Mouse (Mus musculus): ENCODE results near the gene Sh3kbp1. TPM values are rescaled to one million over a fixed set of nuclear protein-coding genes. Genes with fewer than 3 reads are reported as not detected.

The Sh3kbp1 gene
- polyA plus RNA-seq, 2 experiments, result 4.0 to 9.9 TPM

DNA sequence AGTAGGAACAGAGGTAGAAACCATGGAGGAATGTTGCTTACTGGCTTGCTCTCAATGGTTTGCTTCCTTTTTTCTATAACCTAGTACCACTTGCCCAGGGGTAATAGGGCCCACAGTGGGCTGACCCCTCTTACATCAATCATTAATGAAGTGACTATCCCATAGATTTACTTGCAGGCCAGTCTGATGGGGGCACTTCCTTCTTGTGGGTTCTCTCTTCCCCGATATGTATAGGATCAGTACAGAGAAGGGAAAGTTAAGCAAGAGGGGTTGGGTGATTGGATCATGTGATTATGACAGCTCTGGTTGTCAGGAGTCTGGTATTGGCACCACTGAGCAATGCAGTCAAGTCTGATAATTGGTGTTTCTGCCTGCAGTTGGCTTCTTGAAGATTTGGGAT lies 151.7 kb downstream of the Sh3kbp1 start:
- Histone ChIP-seq H3K9ac (replicated peaks) (no peak overlapping the region), H3K36me3 (replicated peaks; ENCODE audit: control insufficient read depth, insufficient read depth, low read depth) (no peaks in the 10 kb centered on the region), H3K4me1 (replicated peaks; ENCODE audit: control insufficient read depth in 2 of 2, insufficient read depth in 2 of 2, low read length in 1 of 2) (no peaks in the 10 kb centered on the region), H3K9me3 (ENCODE audit: control insufficient read depth, low read length) (no peaks in the 10 kb centered on the region), H3K27ac (no peak overlapping the region), H3K4me3 (ENCODE audit: insufficient read depth in 1 of 2, low read depth in 2 of 2, low read length in 2 of 2) (no peak overlapping the region), H3K27me3 (ENCODE audit: control insufficient read depth, insufficient read depth, low read length) (no peaks in the 10 kb centered on the region), H3K4me2 (ENCODE audit: low read depth) (no peak overlapping the region)
- no peak for TF ChIP-seq CTCF (IDR thresholded peaks at IDR 0.05; ENCODE audit: low read depth)
- no peak for TF ChIP-seq EP300 (IDR thresholded peaks at IDR 0.05; ENCODE audit: low read depth)
- WGBS (ENCODE audit: insufficient replicate concordance), result 31% methylated on average over 1 of the region's 1 CpGs
- DNase-seq (ENCODE audit: low read depth in 3 of 3, low spot score in 3 of 3), result no peak
- no peak for ATAC-seq (ENCODE audit: insufficient read depth)

GRCm38 (mm10) chrX:159790516-159790915 lies 163.4 kb downstream of the Sh3kbp1 start:
- H3K4me3 ChIP-seq (ENCODE audit: insufficient read depth in 1 of 2, low read depth in 2 of 2, low read length in 2 of 2), result no peak overlapping the region
- TF ChIP-seq EP300 (IDR thresholded peaks at IDR 0.05; ENCODE audit: low read depth) (no peak), CTCF (IDR thresholded peaks at IDR 0.05; ENCODE audit: low read depth) (no peak)
- no peak for ATAC-seq (ENCODE audit: insufficient read depth)
- no peak for DNase-seq (ENCODE audit: low read depth in 3 of 3, low spot score in 3 of 3)
- H3K9me3 ChIP-seq (ENCODE audit: control insufficient read depth, low read length), result no peaks in the 10 kb centered on the region
- 59% methylated on average over 3 of the region's 3 CpGs for WGBS (ENCODE audit: insufficient replicate concordance)
- H3K4me2 ChIP-seq (ENCODE audit: low read depth), result no peak overlapping the region
- H3K27me3 ChIP-seq (ENCODE audit: control insufficient read depth, insufficient read depth, low read length), result no peaks in the 10 kb centered on the region
- no peak overlapping the region for H3K9ac ChIP-seq (replicated peaks)
- no peaks in the 10 kb centered on the region for H3K36me3 ChIP-seq (replicated peaks; ENCODE audit: control insufficient read depth, insufficient read depth, low read depth)
- H3K4me1 ChIP-seq (replicated peaks; ENCODE audit: control insufficient read depth in 2 of 2, insufficient read depth in 2 of 2, low read length in 1 of 2), result no peaks in the 10 kb centered on the region
- no peak overlapping the region for H3K27ac ChIP-seq

DNA sequence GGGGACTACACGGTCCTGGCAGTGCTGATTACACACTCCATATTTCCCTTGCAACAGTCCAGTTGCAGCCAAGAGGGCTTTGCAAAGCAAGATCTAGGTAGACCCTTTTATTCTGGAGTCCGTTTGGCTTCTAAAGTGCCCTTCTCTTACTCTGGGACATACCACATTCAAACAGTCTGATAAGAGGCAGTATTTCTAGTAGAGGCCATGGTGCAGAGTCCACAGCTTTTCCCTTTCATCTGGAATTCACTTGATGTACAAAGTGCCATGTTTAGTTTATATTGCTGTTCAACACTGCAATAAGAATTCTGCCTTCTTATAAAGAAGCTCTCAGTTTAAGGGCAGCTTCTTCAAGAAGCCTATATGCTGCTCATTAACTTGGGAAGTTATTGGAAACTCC lies 168.5 kb downstream of the Sh3kbp1 start:
- H3K9ac ChIP-seq (replicated peaks), result no peak overlapping the region
- ATAC-seq (ENCODE audit: insufficient read depth) (no peak), DNase-seq (ENCODE audit: low read depth in 3 of 3, low spot score in 3 of 3) (no peak)
- no peak overlapping the region for H3K4me3 ChIP-seq (ENCODE audit: insufficient read depth in 1 of 2, low read depth in 2 of 2, low read length in 2 of 2)
- H3K36me3 ChIP-seq (replicated peaks; ENCODE audit: control insufficient read depth, insufficient read depth, low read depth), result no peaks in the 10 kb centered on the region
- H3K9me3 ChIP-seq (ENCODE audit: control insufficient read depth, low read length), result no peaks in the 10 kb centered on the region
- no peak for TF ChIP-seq EP300 (IDR thresholded peaks at IDR 0.05; ENCODE audit: low read depth)
- no peak for TF ChIP-seq CTCF (IDR thresholded peaks at IDR 0.05; ENCODE audit: low read depth)
- no peaks in the 10 kb centered on the region for H3K4me1 ChIP-seq (replicated peaks; ENCODE audit: control insufficient read depth in 2 of 2, insufficient read depth in 2 of 2, low read length in 1 of 2)
- WGBS (ENCODE audit: insufficient replicate concordance), result 37% methylated on average over 2 of the region's 2 CpGs
- no peak overlapping the region for H3K4me2 ChIP-seq (ENCODE audit: low read depth)
- H3K27ac ChIP-seq, result no peak overlapping the region
- no peaks in the 10 kb centered on the region for H3K27me3 ChIP-seq (ENCODE audit: control insufficient read depth, insufficient read depth, low read length)

DNA sequence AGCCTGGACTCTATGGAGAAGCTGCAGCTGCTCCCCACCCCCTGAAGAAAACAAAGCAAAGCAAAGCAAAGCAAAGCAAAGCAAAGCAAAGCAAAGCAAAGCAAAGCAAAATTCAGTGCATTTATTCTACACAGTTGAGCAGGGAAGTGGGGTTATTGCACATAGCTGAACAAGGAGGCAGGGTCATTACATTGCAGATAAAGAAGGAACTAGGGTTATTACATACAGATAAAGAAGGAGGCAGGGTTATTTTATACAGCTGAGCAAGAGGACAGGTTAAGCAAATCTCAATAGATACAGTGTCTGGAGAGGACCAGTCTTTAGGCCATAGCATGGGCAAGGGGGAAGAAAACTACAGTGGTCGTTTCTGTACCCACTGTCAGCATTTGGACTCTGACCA lies 177.3 kb downstream of the Sh3kbp1 start:
- no peaks in the 10 kb centered on the region for H3K36me3 ChIP-seq (replicated peaks; ENCODE audit: control insufficient read depth, insufficient read depth, low read depth)
- H3K4me2 ChIP-seq (ENCODE audit: low read depth), result no peak overlapping the region

GRCm38 (mm10) chrX:159809510-159809909 lies 182.4 kb downstream of the Sh3kbp1 start:
- no peak for ATAC-seq (ENCODE audit: insufficient read depth)
- no peaks in the 10 kb centered on the region for H3K27me3 ChIP-seq (ENCODE audit: control insufficient read depth, insufficient read depth, low read length)
- no peak overlapping the region for H3K4me2 ChIP-seq (ENCODE audit: low read depth)
- TF ChIP-seq EP300 (IDR thresholded peaks at IDR 0.05; ENCODE audit: low read depth) (no peak), CTCF (IDR thresholded peaks at IDR 0.05; ENCODE audit: low read depth) (no peak)
- DNase-seq (ENCODE audit: low read depth in 3 of 3, low spot score in 3 of 3), result no peak
- no peak overlapping the region for H3K9ac ChIP-seq (replicated peaks)
- WGBS (ENCODE audit: insufficient replicate concordance), result 84% methylated on average over 6 of the region's 6 CpGs
- H3K4me3 ChIP-seq (ENCODE audit: insufficient read depth in 1 of 2, low read depth in 2 of 2, low read length in 2 of 2), result no peak overlapping the region
- no peak overlapping the region for H3K27ac ChIP-seq
- no peaks in the 10 kb centered on the region for H3K9me3 ChIP-seq (ENCODE audit: control insufficient read depth, low read length)
- no peaks in the 10 kb centered on the region for H3K36me3 ChIP-seq (replicated peaks; ENCODE audit: control insufficient read depth, insufficient read depth, low read depth)
- no peaks in the 10 kb centered on the region for H3K4me1 ChIP-seq (replicated peaks; ENCODE audit: control insufficient read depth in 2 of 2, insufficient read depth in 2 of 2, low read length in 1 of 2)

More for the DNA sequence above, 177.3 kb downstream of the Sh3kbp1 start:
- ATAC-seq (ENCODE audit: insufficient read depth), result no peak
- no peaks in the 10 kb centered on the region for H3K27me3 ChIP-seq (ENCODE audit: control insufficient read depth, insufficient read depth, low read length)
- H3K4me1 ChIP-seq (replicated peaks; ENCODE audit: control insufficient read depth in 2 of 2, insufficient read depth in 2 of 2, low read length in 1 of 2), result no peaks in the 10 kb centered on the region
- no peak for DNase-seq (ENCODE audit: low read depth in 3 of 3, low spot score in 3 of 3)
- no peaks in the 10 kb centered on the region for H3K9me3 ChIP-seq (ENCODE audit: control insufficient read depth, low read length)
- H3K27ac ChIP-seq, result no peak overlapping the region
- TF ChIP-seq EP300 (IDR thresholded peaks at IDR 0.05; ENCODE audit: low read depth) (no peak), CTCF (IDR thresholded peaks at IDR 0.05; ENCODE audit: low read depth) (no peak)
- H3K4me3 ChIP-seq (ENCODE audit: insufficient read depth in 1 of 2, low read depth in 2 of 2, low read length in 2 of 2), result no peak overlapping the region
- H3K9ac ChIP-seq (replicated peaks), result no peak overlapping the region
- 23% methylated on average over 1 of the region's 1 CpGs for whole genome bisulfite sequencing (ENCODE audit: insufficient replicate concordance)

Measured in liver, embryonic 14.5 days (tissue).